Mouse (Mus musculus) fat pad, adult 2 months (tissue): ENCODE results near the gene Olfr895.

Source experiments
- DNase-seq: peaks from one replicate; pipeline ENCODE4 v3.0.0-alpha.2; 2011; ENCODE audit warnings: low read depth, low spot score; ENCODE audit errors: extremely low read depth

The Olfr895 gene

GRCm38 (mm10) chr9:38267551-38267950 lies at the start of gene Olfr895:
Gene Olfr895, plus strand, starts transcription at chr9:38267851.
- no peak for DNase-seq

GRCm38 (mm10) chr9:38252474-38252873 lies 15.2 kb upstream of the Olfr895 start, which contains the start of gene Olfr143:
Gene Olfr143, plus strand, starts transcription at chr9:38252774.
- DNase-seq = no peak

GRCm38 (mm10) chr9:38290807-38291206 lies 23.2 kb downstream of the Olfr895 start, which contains the start of gene Olfr896-ps1:
Gene Olfr896-ps1, plus strand, starts transcription at chr9:38291107.
- DNase-seq = no peak
